Mouse (Mus musculus) small intestine, adult 2 months (tissue): Measurements from ENCODE around the gene Igf2bp1. TPM values are rescaled to one million over a fixed set of nuclear protein-coding genes. Genes with fewer than 3 reads are reported as not detected.
"Not testable (repeated sequence)": the region's sequence is repeated elsewhere in the genome, so short reads cannot be mapped to it uniquely, and the experiment has no call there.

ENCODE experiments used
- H3K27ac ChIP-seq: fragments of 200-500 bp; 2 replicates; pipeline ENCODE4 v1.5.1; 2012; ENCODE audit warnings: low read depth, low read length, control low read depth, inconsistent platforms; ENCODE audit not compliant: insufficient read depth
- H3K27me3 ChIP-seq: fragments of 200-500 bp; 2 replicates; pipeline ENCODE4 v1.6.1; 2012; ENCODE audit warnings: mild to moderate bottlenecking, moderate library complexity, low read length, inconsistent platforms; ENCODE audit not compliant: control insufficient read depth, insufficient read depth
- H3K36me3 ChIP-seq: fragments of 200-500 bp; 2 replicates; pipeline ENCODE4 v1.6.1; 2012; ENCODE audit warnings: mild to moderate bottlenecking, low read length, control low read depth, inconsistent platforms; ENCODE audit not compliant: control insufficient read depth, insufficient read depth
- H3K4me1 ChIP-seq: fragments of 200-500 bp; 2 replicates; pipeline ENCODE4 v1.6.1; 2012; ENCODE audit warnings: low read length, inconsistent platforms, mixed read lengths; ENCODE audit not compliant: control insufficient read depth, insufficient read depth, insufficient read length
- H3K4me3 ChIP-seq: fragments of 200-500 bp; 2 replicates; pipeline ENCODE4 v1.5.1; 2012; ENCODE audit warnings: low read depth, mild to moderate bottlenecking, control low read depth, inconsistent platforms, low read length, moderate library complexity
- CTCF ChIP-seq: fragments of 200-500 bp; IDR thresholded peaks from 2 replicates; pipeline ENCODE4 v1.5.1; 2012; ENCODE audit warnings: low read depth, mild to moderate bottlenecking, control low read depth, inconsistent platforms, low read length, moderate library complexity, mixed read lengths; ENCODE audit not compliant: insufficient replicate concordance, insufficient read length; ENCODE audit errors: extremely low read depth
- POLR2A ChIP-seq: fragments of 200-500 bp; IDR thresholded peaks from 2 replicates; pipeline ENCODE4 v1.6.1; 2012; ENCODE audit warnings: low read depth, mild to moderate bottlenecking, control low read depth, inconsistent platforms, low read length, moderate library complexity
- WGBS: fragments of 180-500 bp; shearing (Covaris S2); methylation state at CpG from one replicate; pipeline ENCODE4 v1.1.7; 2018; 5-methylcytosine and 5-hydroxymethylcytosine counted together
- polyA plus RNA-seq: library from polyadenylated mRNA; depleted of rRNA; stranded (reverse); fragments of >200 nt; gene quantifications from 2 replicates; pipeline ENCODE4 v1.2.3, GENCODE M21; 2012

The Igf2bp1 gene
- polyA plus RNA-seq, 1 experiment, result not detected

DNA sequence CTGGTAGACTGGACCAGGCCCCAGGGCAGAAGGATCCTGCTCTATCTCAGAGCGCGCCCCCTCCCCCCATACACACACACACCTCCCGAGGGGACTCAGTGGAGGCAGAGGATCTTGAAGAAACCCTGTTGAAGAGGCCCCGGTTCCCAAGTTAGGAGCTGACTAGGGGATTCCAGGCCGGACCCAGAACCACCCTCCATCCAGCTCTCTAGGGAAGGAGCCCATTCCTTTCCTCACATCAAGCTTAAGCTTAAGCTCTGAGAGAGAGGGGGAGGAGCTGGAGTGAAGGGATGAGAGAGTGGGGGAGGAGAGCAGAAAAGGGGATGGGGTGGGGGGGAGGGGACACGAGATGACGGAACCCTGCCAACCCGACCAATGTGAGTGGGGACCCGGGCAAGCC, 47.5 kb downstream of the Igf2bp1 start:
- no peaks in the 10 kb centered on the region; the same call in 1 of the 2 replicates for H3K4me1 ChIP-seq
- 87% methylated on average over 9 of the region's 9 CpGs for WGBS
- H3K4me3 ChIP-seq, result no peak overlapping the region
- no peak overlapping the region for H3K27ac ChIP-seq
- no peak for TF ChIP-seq CTCF
- no peak for TF ChIP-seq POLR2A
- H3K36me3 ChIP-seq, result no peaks in the 10 kb centered on the region
- H3K27me3 ChIP-seq, result no peaks in the 10 kb centered on the region

DNA sequence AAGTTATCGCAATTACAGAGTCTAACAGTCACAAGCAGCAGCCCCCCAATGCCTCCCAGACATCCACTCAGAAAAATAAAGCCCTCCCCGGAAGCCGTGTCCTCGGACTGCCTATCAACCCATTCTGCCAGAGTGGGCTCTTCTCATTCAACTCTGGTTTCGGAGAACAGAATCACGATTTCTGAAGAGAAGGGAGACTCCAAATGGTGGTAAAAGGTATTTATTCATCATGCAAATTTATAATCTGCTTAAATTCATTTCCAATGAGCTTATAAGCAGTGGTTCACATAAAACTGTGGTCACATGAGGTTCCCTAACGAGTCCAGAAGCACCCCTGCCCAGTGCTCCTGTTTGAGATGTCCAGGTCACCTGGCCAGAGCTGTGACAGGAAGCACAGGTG, 48.3 kb downstream of the Igf2bp1 start:
- TF ChIP-seq POLR2A (no peak), CTCF (no peak)
- H3K4me3 ChIP-seq, result no peak overlapping the region
- 81% methylated on average over 7 of the region's 7 CpGs for WGBS

DNA sequence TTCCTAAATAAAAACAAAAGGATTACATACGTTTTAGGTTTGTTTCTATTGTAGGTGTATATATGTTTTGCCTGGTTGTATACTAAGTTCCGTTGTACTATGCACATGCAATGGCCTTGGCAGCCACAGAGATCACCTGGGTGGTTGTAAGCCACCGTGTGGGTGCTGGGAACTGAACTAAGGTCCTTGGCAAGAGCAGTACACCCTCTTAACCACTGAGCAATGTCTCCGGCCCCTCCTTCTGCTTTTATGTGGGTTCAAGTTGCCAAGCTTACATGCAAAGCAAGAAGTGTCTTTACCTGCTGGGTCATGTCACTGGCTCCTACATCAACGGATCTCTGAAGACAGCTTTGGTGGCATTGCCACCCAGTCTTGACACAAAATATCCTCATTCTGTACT, 52.4 kb downstream of the Igf2bp1 start:
- no peak overlapping the region for H3K4me3 ChIP-seq
- H3K36me3 ChIP-seq, result no peaks in the 10 kb centered on the region
- H3K4me1 ChIP-seq, result no peaks in the 10 kb centered on the region
- 89% methylated on average over 5 of the region's 5 CpGs for WGBS
- no peaks in the 10 kb centered on the region for H3K27me3 ChIP-seq
- H3K27ac ChIP-seq, result no peak overlapping the region
- TF ChIP-seq POLR2A (no peak), CTCF (no peak)

More for the DNA sequence above, 48.3 kb downstream of the Igf2bp1 start:
- Histone ChIP-seq H3K27me3 (no peaks in the 10 kb centered on the region), H3K36me3 (no peaks in the 10 kb centered on the region), H3K4me1 (no peaks in the 10 kb centered on the region; the same call in 1 of the 2 replicates), H3K27ac (no peak overlapping the region)

DNA sequence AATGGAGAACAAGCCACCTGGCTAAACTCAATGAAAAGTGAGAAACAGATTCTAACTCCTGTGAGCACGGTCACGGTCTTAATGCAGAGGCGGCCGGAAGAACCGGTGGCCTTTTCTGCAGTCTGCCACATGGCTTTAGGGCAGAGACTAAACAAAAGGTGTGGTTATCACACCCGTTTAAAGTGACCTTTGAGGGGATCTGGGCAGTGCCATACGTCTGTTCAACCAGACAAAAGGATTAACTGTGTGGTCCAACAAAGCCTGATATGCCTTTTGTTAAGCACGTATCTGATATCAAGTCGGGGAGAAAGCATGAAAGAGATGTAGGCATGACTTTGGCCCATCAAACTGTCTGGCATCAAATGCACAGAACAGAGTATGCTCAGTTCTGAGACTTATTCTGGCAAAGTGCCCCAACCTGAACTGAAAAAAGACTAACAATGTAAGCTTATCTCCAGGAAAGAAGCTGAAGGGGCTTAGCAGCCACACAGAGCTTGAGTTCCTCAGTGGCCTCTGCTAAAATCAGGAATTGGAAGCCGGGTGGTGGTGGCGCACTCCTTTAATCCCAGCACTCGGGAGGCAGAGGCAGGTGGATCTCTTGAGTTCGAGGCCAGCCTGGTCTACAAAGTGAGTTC, 59.8 kb downstream of the Igf2bp1 start:
- 76% methylated on average over 13 of the region's 13 CpGs for WGBS
- Histone ChIP-seq H3K36me3 (no peaks in the 10 kb centered on the region), H3K27me3 (no peaks in the 10 kb centered on the region), H3K4me3 (no peak overlapping the region), H3K4me1 (no peaks in the 10 kb centered on the region), H3K27ac (no peak overlapping the region)
- TF ChIP-seq POLR2A (no peak), CTCF (no peak)

DNA sequence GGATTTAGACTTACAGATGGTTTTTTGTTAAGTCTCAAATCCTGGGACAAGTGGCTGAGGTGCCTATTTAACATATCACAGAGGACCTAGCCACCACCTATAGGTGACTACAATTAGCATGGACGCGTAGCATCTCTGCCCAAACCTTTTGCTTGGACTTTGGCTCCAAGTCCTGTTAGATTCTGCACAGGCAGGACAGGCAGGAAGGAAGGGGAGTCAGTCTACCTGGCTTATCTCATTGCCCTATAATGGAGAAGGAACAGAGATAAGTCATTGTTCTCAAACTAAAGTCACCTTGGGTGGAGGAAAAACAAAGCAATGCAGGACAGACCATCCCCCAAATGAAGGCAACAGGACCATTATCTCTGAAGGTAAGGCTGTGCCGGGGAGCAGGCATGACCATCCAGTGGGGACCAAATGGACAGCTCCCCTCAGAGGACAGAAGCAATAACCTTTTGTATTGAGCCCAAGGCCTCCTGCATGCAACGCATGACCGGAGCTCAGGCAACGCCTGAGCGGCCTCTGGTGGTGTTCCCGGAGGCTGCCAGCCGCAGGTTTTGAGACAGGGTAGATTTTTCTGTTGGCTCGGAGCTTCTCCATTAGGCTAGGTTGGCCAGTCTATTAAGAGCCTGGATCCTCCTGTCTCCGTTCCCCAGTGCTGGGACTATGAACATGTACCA, 65.8 kb downstream of the Igf2bp1 start:
- H3K4me1 ChIP-seq, result peaks cover 8% of the 10 kb centered on the region
- WGBS, result 16% methylated on average over 11 of the region's 11 CpGs
- no peaks in the 10 kb centered on the region for H3K27me3 ChIP-seq
- H3K4me3 ChIP-seq, result no peak overlapping the region
- peak; percentile 79; the same call in 1 of the 2 replicates for TF ChIP-seq CTCF
- no peak for TF ChIP-seq POLR2A
- peak overlapping the region; percentile 48 for H3K27ac ChIP-seq
- H3K36me3 ChIP-seq, result no peaks in the 10 kb centered on the region

DNA sequence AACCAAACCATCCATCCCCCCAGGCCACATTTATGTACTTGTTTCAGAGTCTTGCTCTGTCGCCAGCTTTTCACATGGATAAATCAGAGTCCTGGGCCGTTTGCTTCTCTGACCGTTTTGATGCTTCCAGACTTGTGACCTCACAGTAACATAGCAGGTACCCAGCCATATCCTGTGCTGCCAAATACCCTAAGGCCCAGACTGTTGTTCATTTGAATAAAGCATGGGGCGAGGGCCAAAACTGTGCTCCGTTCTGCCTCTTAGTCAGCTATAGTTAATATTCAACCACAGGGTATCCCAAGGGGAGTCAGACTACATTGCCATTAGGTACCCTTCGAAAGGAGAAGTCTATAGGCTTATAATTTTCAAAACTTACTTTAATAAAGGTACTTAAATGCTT, 69.3 kb downstream of the Igf2bp1 start:
- H3K4me1 ChIP-seq, result peaks cover 8% of the 10 kb centered on the region
- no peaks in the 10 kb centered on the region for H3K27me3 ChIP-seq
- 34% methylated on average over 6 of the region's 6 CpGs for WGBS
- H3K4me3 ChIP-seq, result no peak overlapping the region
- H3K27ac ChIP-seq, result peak overlapping the region; percentile 45; the same call in 1 of the 2 replicates
- TF ChIP-seq CTCF, result no peak
- TF ChIP-seq POLR2A, result no peak
- no peaks in the 10 kb centered on the region for H3K36me3 ChIP-seq

DNA sequence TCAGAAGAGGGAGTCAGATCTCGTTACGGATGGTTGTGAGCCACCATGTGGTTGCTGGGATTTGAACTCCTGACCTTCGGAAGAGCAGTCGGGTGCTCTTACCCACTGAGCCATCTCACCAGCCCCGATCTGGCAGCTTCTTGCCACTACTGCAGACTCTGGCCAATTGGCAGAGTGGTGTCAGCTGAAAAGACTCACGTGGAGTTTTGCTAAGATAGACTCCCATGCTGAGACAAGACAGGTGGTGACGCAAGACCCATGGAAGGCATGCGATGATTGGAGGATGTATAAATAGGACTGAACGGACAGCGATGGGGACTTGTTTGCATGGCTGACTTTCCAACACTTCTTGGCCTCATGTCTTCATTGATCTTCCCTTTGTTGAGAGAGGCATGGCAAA, 73.6 kb downstream of the Igf2bp1 start:
- not testable (repeated sequence) for H3K27ac ChIP-seq, H3K4me1 ChIP-seq, H3K27me3 ChIP-seq, H3K36me3 ChIP-seq, H3K4me3 ChIP-seq
- WGBS, result 91% methylated on average over 8 of the region's 10 CpGs

DNA sequence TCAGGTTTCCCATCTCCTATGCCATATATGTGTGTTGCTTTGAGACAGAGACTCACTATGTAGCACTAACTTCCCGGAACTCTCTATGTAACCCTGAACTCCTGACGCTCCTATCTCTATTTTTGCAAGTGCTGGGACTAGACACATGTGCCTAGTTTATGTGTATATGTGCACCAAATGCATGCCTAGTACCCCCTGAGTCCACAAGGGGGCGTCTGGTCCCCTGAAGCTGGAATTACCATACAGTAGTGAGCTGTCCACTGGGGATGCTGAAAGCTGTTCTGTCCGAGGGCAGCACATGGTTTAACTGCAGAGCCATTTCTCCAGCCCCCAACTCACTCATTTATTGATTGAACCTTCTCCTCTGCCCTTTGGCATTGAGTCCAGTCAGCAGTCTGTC, 79.3 kb downstream of the Igf2bp1 start:
- WGBS, result 41% methylated on average over 4 of the region's 4 CpGs
- H3K4me1 ChIP-seq, result peaks cover 19% of the 10 kb centered on the region
- no peak overlapping the region for H3K4me3 ChIP-seq
- H3K27me3 ChIP-seq, result no peaks in the 10 kb centered on the region
- peak; percentile 55; the same call in 1 of the 2 replicates for TF ChIP-seq CTCF
- TF ChIP-seq POLR2A, result no peak
- H3K27ac ChIP-seq, result peak overlapping the region; percentile 81
- H3K36me3 ChIP-seq, result no peaks in the 10 kb centered on the region
